Mouse (Mus musculus): ENCODE measurements around the gene Sike1. TPM values are rescaled to one million over a fixed set of nuclear protein-coding genes. Genes with fewer than 3 reads are reported as not detected.

Sike1 gene
- polyA plus RNA-seq, 1 experiment, result 30.8 TPM

GRCm38 (mm10) chr3:102979550-102980348 lies 15.8 kb upstream of the Sike1 start:
- TF ChIP-seq CTCF (IDR thresholded peaks at IDR 0.05; ENCODE audit: insufficient read depth, low read length), result no peak
- TF ChIP-seq POLR2A (IDR thresholded peaks at IDR 0.05; ENCODE audit: borderline replicate concordance, extremely low read depth, low read depth, low read length), result no peak
- H3K4me1 ChIP-seq (ENCODE audit: control insufficient read depth, insufficient read depth, low read length), result no peaks in the 10 kb centered on the region
- WGBS, result 49% methylated on average over 10 of the region's 10 CpGs
- DNase-seq, result no peak
- H3K4me3 ChIP-seq (replicated peaks; ENCODE audit: extremely low read depth, low read depth, low read length), result no peak overlapping the region

GRCm38 (mm10) chr3:102980349-102980736 lies 15.2 kb upstream of the Sike1 start:
- no peak for DNase-seq
- TF ChIP-seq POLR2A (IDR thresholded peaks at IDR 0.05; ENCODE audit: borderline replicate concordance, extremely low read depth, low read depth, low read length) (no peak), CTCF (IDR thresholded peaks at IDR 0.05; ENCODE audit: insufficient read depth, low read length) (no peak)
- H3K4me3 ChIP-seq (replicated peaks; ENCODE audit: extremely low read depth, low read depth, low read length), result no peak overlapping the region
- H3K4me1 ChIP-seq (ENCODE audit: control insufficient read depth, insufficient read depth, low read length), result no peaks in the 10 kb centered on the region
- WGBS, result 55% methylated on average over 3 of the region's 3 CpGs

GRCm38 (mm10) chr3:102991041-102991440 lies 4.5 kb upstream of the Sike1 start:
- 72% methylated on average over 8 of the region's 8 CpGs for WGBS
- Histone ChIP-seq H3K4me1 (ENCODE audit: control insufficient read depth, insufficient read depth, low read length) (peaks cover 3% of the 10 kb centered on the region), H3K4me3 (replicated peaks; ENCODE audit: extremely low read depth, low read depth, low read length) (no peak overlapping the region)
- no peak for DNase-seq
- TF ChIP-seq CTCF (IDR thresholded peaks at IDR 0.05; ENCODE audit: insufficient read depth, low read length), result no peak
- no peak for TF ChIP-seq POLR2A (IDR thresholded peaks at IDR 0.05; ENCODE audit: borderline replicate concordance, extremely low read depth, low read depth, low read length)

- 15% methylated on average over 3 of the region's 3 CpGs for WGBS
- Histone ChIP-seq H3K4me1 (ENCODE audit: control insufficient read depth, insufficient read depth, low read length) (peaks cover 7% of the 10 kb centered on the region), H3K4me3 (replicated peaks; ENCODE audit: extremely low read depth, low read depth, low read length) (no peak overlapping the region)
- no peak for TF ChIP-seq CTCF (IDR thresholded peaks at IDR 0.05; ENCODE audit: insufficient read depth, low read length)
- TF ChIP-seq POLR2A (IDR thresholded peaks at IDR 0.05; ENCODE audit: borderline replicate concordance, extremely low read depth, low read depth, low read length), result no peak
- no peak for DNase-seq
These were observed 2.6 kb upstream of the Sike1 start for GRCm38 (mm10) chr3:102992936-102993335.

- peaks cover 7% of the 10 kb centered on the region for H3K4me1 ChIP-seq (ENCODE audit: control insufficient read depth, insufficient read depth, low read length)
- peak overlapping the region; percentile 98 for H3K4me3 ChIP-seq (replicated peaks; ENCODE audit: extremely low read depth, low read depth, low read length)
- WGBS, result 35% methylated on average over 7 of the region's 7 CpGs
- no peak for DNase-seq
- TF ChIP-seq POLR2A (IDR thresholded peaks at IDR 0.05; ENCODE audit: borderline replicate concordance, extremely low read depth, low read depth, low read length), result no peak
- TF ChIP-seq CTCF (IDR thresholded peaks at IDR 0.05; ENCODE audit: insufficient read depth, low read length), result no peak
These were observed 289 bp upstream of the Sike1 start for GRCm38 (mm10) chr3:102995233-102995604.

- no peak for DNase-seq
- H3K4me3 ChIP-seq (replicated peaks; ENCODE audit: extremely low read depth, low read depth, low read length), result no peak overlapping the region
- TF ChIP-seq CTCF (IDR thresholded peaks at IDR 0.05; ENCODE audit: insufficient read depth, low read length), result no peak
- no peak for TF ChIP-seq POLR2A (IDR thresholded peaks at IDR 0.05; ENCODE audit: borderline replicate concordance, extremely low read depth, low read depth, low read length)
- H3K4me1 ChIP-seq (ENCODE audit: control insufficient read depth, insufficient read depth, low read length), result peaks cover 7% of the 10 kb centered on the region
- WGBS, result 38% methylated on average over 10 of the region's 10 CpGs
These were observed 1.5 kb downstream of the Sike1 start for GRCm38 (mm10) chr3:102997036-102997435.

- DNase-seq, result no peak
- Histone ChIP-seq H3K4me3 (replicated peaks; ENCODE audit: extremely low read depth, low read depth, low read length) (no peak overlapping the region), H3K4me1 (ENCODE audit: control insufficient read depth, insufficient read depth, low read length) (peaks cover 7% of the 10 kb centered on the region)
- WGBS, result 56% methylated on average over 3 of the region's 3 CpGs
- TF ChIP-seq POLR2A (IDR thresholded peaks at IDR 0.05; ENCODE audit: borderline replicate concordance, extremely low read depth, low read depth, low read length) (no peak), CTCF (IDR thresholded peaks at IDR 0.05; ENCODE audit: insufficient read depth, low read length) (no peak)
These were observed 2.1 kb downstream of the Sike1 start for GRCm38 (mm10) chr3:102997591-102997990.

GRCm38 (mm10) chr3:103001595-103001994 lies 6.1 kb downstream of the Sike1 start:
- WGBS, result 97% methylated on average over 7 of the region's 7 CpGs
- Histone ChIP-seq H3K4me1 (ENCODE audit: control insufficient read depth, insufficient read depth, low read length) (peaks cover 4% of the 10 kb centered on the region), H3K4me3 (replicated peaks; ENCODE audit: extremely low read depth, low read depth, low read length) (no peak overlapping the region)
- DNase-seq, result no peak
- no peak for TF ChIP-seq CTCF (IDR thresholded peaks at IDR 0.05; ENCODE audit: insufficient read depth, low read length)
- TF ChIP-seq POLR2A (IDR thresholded peaks at IDR 0.05; ENCODE audit: borderline replicate concordance, extremely low read depth, low read depth, low read length), result no peak

- WGBS, result 61% methylated on average over 2 of the region's 2 CpGs
- no peak for DNase-seq
- Histone ChIP-seq H3K4me3 (replicated peaks; ENCODE audit: extremely low read depth, low read depth, low read length) (no peak overlapping the region), H3K4me1 (ENCODE audit: control insufficient read depth, insufficient read depth, low read length) (peaks cover 7% of the 10 kb centered on the region)
- no peak for TF ChIP-seq POLR2A (IDR thresholded peaks at IDR 0.05; ENCODE audit: borderline replicate concordance, extremely low read depth, low read depth, low read length)
- no peak for TF ChIP-seq CTCF (IDR thresholded peaks at IDR 0.05; ENCODE audit: insufficient read depth, low read length)
These were observed 21.8 kb downstream of the Sike1 start for GRCm38 (mm10) chr3:103017350-103017749.

- 66% methylated on average over 2 of the region's 2 CpGs for WGBS
- Histone ChIP-seq H3K4me1 (ENCODE audit: control insufficient read depth, insufficient read depth, low read length) (peaks cover 7% of the 10 kb centered on the region), H3K4me3 (replicated peaks; ENCODE audit: extremely low read depth, low read depth, low read length) (no peak overlapping the region)
- no peak for TF ChIP-seq CTCF (IDR thresholded peaks at IDR 0.05; ENCODE audit: insufficient read depth, low read length)
- no peak for TF ChIP-seq POLR2A (IDR thresholded peaks at IDR 0.05; ENCODE audit: borderline replicate concordance, extremely low read depth, low read depth, low read length)
- DNase-seq, result no peak
These were observed 24.0 kb downstream of the Sike1 start for GRCm38 (mm10) chr3:103019462-103019861.
